ENCODE assay signal across 8 mouse cellular contexts in the genomic region with DNA sequence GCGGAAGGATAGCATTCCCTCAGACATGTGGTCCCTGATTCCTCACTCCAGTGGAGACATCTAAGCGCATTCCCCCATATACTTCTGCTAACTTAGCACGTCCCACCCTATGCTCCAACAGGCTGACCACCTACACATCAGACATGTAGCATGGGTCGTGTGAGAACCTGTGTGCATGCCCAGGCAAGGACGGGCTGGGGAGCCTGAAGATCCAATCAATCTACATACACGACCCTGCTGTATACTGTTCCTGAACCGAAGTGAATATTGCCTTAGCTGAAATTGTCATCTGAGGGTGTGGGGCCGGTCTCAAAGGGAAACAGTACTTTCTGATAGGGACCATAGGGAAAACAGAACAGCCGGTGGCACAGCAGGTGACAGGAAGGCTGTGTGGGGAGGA. TPM values are rescaled to one million over a fixed set of nuclear protein-coding genes. Genes with fewer than 3 reads are reported as not detected.
DNase-seq lines count a peak whose midpoint lies in the region; ATAC-seq and TF ChIP-seq lines count a peak whose summit lies in the region.

No protein-coding gene starts in this region.

- H3K36me3 ChIP-seq in kidney, postnatal 0 days (ENCODE audit: insufficient read depth, low read length), result peaks cover 25% of the 10 kb centered on the region
- H3K36me3 ChIP-seq in embryonic facial prominence, embryonic 11.5 days (replicated peaks; ENCODE audit: control insufficient read depth, insufficient read depth, low read depth, low read length), result peaks cover 13% of the 10 kb centered on the region
- peaks cover 40% of the 10 kb centered on the region; the same call in 1 of the 2 replicates for H3K36me3 ChIP-seq in hindbrain, postnatal 0 days (ENCODE audit: insufficient read depth, low read length)
- peaks cover 21% of the 10 kb centered on the region for H3K36me3 ChIP-seq in midbrain, embryonic 16.5 days (ENCODE audit: control insufficient read depth, insufficient read depth, low read length)

- no peaks in the 10 kb centered on the region for H3K27me3 ChIP-seq in kidney, postnatal 0 days (ENCODE audit: insufficient read depth, low read length)
- H3K27me3 ChIP-seq in embryonic facial prominence, embryonic 11.5 days (ENCODE audit: control insufficient read depth, insufficient read depth, low read length), result no peaks in the 10 kb centered on the region
- H3K27me3 ChIP-seq in hindbrain, postnatal 0 days (ENCODE audit: insufficient read depth, low read length), result no peaks in the 10 kb centered on the region
- no peaks in the 10 kb centered on the region for H3K27me3 ChIP-seq in midbrain, embryonic 16.5 days (ENCODE audit: control insufficient read depth, insufficient read depth, low read depth, low read length)

- peak overlapping the region; percentile 90 for H3K9ac ChIP-seq in kidney, postnatal 0 days (ENCODE audit: low read depth, low read length)
- H3K9ac ChIP-seq in embryonic facial prominence, embryonic 11.5 days (replicated peaks; ENCODE audit: low read length), result peak overlapping the region; percentile 87; the same call in 1 of the 2 replicates
- H3K9ac ChIP-seq in hindbrain, postnatal 0 days (replicated peaks; ENCODE audit: low read length), result peak overlapping the region; percentile 80
- peak overlapping the region; percentile 90 for H3K9ac ChIP-seq in midbrain, embryonic 16.5 days (ENCODE audit: low read depth, low read length)

- no peaks in the 10 kb centered on the region for H3K9me3 ChIP-seq in kidney, postnatal 0 days (replicated peaks; ENCODE audit: low read length)
- H3K9me3 ChIP-seq in embryonic facial prominence, embryonic 11.5 days (replicated peaks; ENCODE audit: control insufficient read depth, low read length), result no peaks in the 10 kb centered on the region
- H3K9me3 ChIP-seq in hindbrain, postnatal 0 days (ENCODE audit: low read length), result no peaks in the 10 kb centered on the region
- H3K9me3 ChIP-seq in midbrain, embryonic 16.5 days (replicated peaks; ENCODE audit: control insufficient read depth, low read length, poor library complexity, severe bottlenecking), result no peaks in the 10 kb centered on the region

- H3K4me2 ChIP-seq in kidney, postnatal 0 days (ENCODE audit: low read length), result peak overlapping the region; percentile 97
- H3K4me2 ChIP-seq in embryonic facial prominence, embryonic 11.5 days (ENCODE audit: low read depth, low read length), result peak overlapping the region; percentile 98
- H3K4me2 ChIP-seq in hindbrain, postnatal 0 days (ENCODE audit: low read depth, low read length), result peak overlapping the region; percentile 97
- peak overlapping the region; percentile 96 for H3K4me2 ChIP-seq in midbrain, embryonic 16.5 days (ENCODE audit: low read length)

- DNase-seq in kidney, postnatal 0 days (ENCODE audit: low spot score), result no peak
- no peak for DNase-seq in kidney, adult 9 months
- DNase-seq in embryonic facial prominence, embryonic 11.5 days (ENCODE audit: low spot score), result no peak
- no peak for DNase-seq in hindbrain, postnatal 0 days (ENCODE audit: low spot score)
- DNase-seq in adrenal gland, postnatal 14 days, result no peak
- DNase-seq in kidney, adult 11 months, result no peak
- no peak for DNase-seq in frontal cortex, postnatal 10 days (ENCODE audit: low spot score in 2 of 2)

- WGBS in kidney, postnatal 0 days, result 74% methylated on average over 9 of the region's 9 CpGs
- WGBS in embryonic facial prominence, embryonic 11.5 days, result 75% methylated on average over 9 of the region's 9 CpGs
- 78% methylated on average over 9 of the region's 9 CpGs for WGBS in hindbrain, postnatal 0 days
- 76% methylated on average over 9 of the region's 9 CpGs for WGBS in midbrain, embryonic 16.5 days

- ATAC-seq in kidney, postnatal 0 days (replicated peaks; ENCODE audit: low FRiP score, low read depth), result no peak
- ATAC-seq in embryonic facial prominence, embryonic 11.5 days (replicated peaks; ENCODE audit: insufficient number of reproducible peaks, low FRiP score, low TSS enrichment, low read depth), result no peak
- no peak for ATAC-seq in hindbrain, postnatal 0 days
- ATAC-seq in midbrain, embryonic 16.5 days, result no peak

- TF ChIP-seq CTCF in kidney, postnatal 0 days (IDR thresholded peaks at IDR 0.05; ENCODE audit: low read depth), result no peak
- no peak for TF ChIP-seq CTCF in hindbrain, postnatal 0 days (IDR thresholded peaks at IDR 0.05; ENCODE audit: low read depth)

- no peak overlapping the region for H3K27ac ChIP-seq in kidney, postnatal 0 days
- H3K27ac ChIP-seq in embryonic facial prominence, embryonic 11.5 days (replicated peaks; ENCODE audit: low read depth, low read length), result no peak overlapping the region
- H3K27ac ChIP-seq in hindbrain, postnatal 0 days, result no peak overlapping the region
- H3K27ac ChIP-seq in midbrain, embryonic 16.5 days (ENCODE audit: low read length), result no peak overlapping the region

- peak overlapping the region; percentile 81 for H3K4me3 ChIP-seq in kidney, postnatal 0 days (replicated peaks; ENCODE audit: low read depth, low read length)
- peak overlapping the region; percentile 74 for H3K4me3 ChIP-seq in embryonic facial prominence, embryonic 11.5 days (ENCODE audit: low read depth, low read length)
- H3K4me3 ChIP-seq in hindbrain, postnatal 0 days (ENCODE audit: low read length), result peak overlapping the region; percentile 88
- peak overlapping the region; percentile 85 for H3K4me3 ChIP-seq in midbrain, embryonic 16.5 days (ENCODE audit: low read depth, low read length)

- peaks cover 18% of the 10 kb centered on the region; the same call in 1 of the 2 replicates for H3K4me1 ChIP-seq in kidney, postnatal 0 days (replicated peaks; ENCODE audit: insufficient read depth, low read length)
- H3K4me1 ChIP-seq in embryonic facial prominence, embryonic 11.5 days (ENCODE audit: control insufficient read depth, insufficient read depth, low read length), result peaks cover 2% of the 10 kb centered on the region
- H3K4me1 ChIP-seq in hindbrain, postnatal 0 days (ENCODE audit: insufficient read depth, low read length), result peaks cover 23% of the 10 kb centered on the region
- H3K4me1 ChIP-seq in midbrain, embryonic 16.5 days (ENCODE audit: control insufficient read depth, insufficient read depth, low read length), result peaks cover 23% of the 10 kb centered on the region

RNA-seq across cellular contexts. Expression of a gene that starts 0.9 kb away (rescaled TPM):
- 0.18 TPM in 1 of 2 replicates, not detected in the other for polyA plus RNA-seq in kidney, postnatal 0 days (2015; fragmentation: Nextera tagmentation; extraction: Ambion mirVana)
- polyA plus RNA-seq in embryonic facial prominence, embryonic 11.5 days (2014; fragmentation: Nextera tagmentation; extraction: Ambion mirVana), result not detected in 2 replicates
- 0.47 and 1.9 TPM in 2 replicates for total RNA-seq in hindbrain, postnatal 0 days (2014; rRNA removed)
- not detected in 2 replicates for polyA plus RNA-seq in hindbrain, postnatal 0 days (2015; fragmentation: Nextera tagmentation; extraction: Ambion mirVana)
- polyA plus RNA-seq in midbrain, embryonic 16.5 days (2015; fragmentation: Nextera tagmentation; extraction: Ambion mirVana), result 0.39 TPM in 1 of 2 replicates, not detected in the other
- 0.89 TPM in 1 of 2 replicates, not detected in the other for total RNA-seq in adrenal gland, postnatal 14 days (2021)

RNA-seq across cellular contexts. Expression of a gene that starts 1.6 kb away (rescaled TPM):
- polyA plus RNA-seq in kidney, postnatal 0 days (2015; fragmentation: Nextera tagmentation; extraction: Ambion mirVana), result 45.0 and 53.1 TPM in 2 replicates
- 56.7 and 58.3 TPM in 2 replicates for polyA plus RNA-seq in embryonic facial prominence, embryonic 11.5 days (2014; fragmentation: Nextera tagmentation; extraction: Ambion mirVana)
- 91.8 and 117 TPM in 2 replicates for total RNA-seq in hindbrain, postnatal 0 days (2014; rRNA removed)
- 85.8 and 89.9 TPM in 2 replicates for polyA plus RNA-seq in hindbrain, postnatal 0 days (2015; fragmentation: Nextera tagmentation; extraction: Ambion mirVana)
- polyA plus RNA-seq in midbrain, embryonic 16.5 days (2015; fragmentation: Nextera tagmentation; extraction: Ambion mirVana), result 107 TPM in 2 replicates
- total RNA-seq in adrenal gland, postnatal 14 days (2021), result 44.8 and 61.1 TPM in 2 replicates

RNA-seq across cellular contexts. Expression of a gene that starts 2.2 kb away (rescaled TPM):
- polyA plus RNA-seq in kidney, postnatal 0 days (2015; fragmentation: Nextera tagmentation; extraction: Ambion mirVana), result 48.0 and 53.9 TPM in 2 replicates
- 22.9 and 31.8 TPM in 2 replicates for polyA plus RNA-seq in embryonic facial prominence, embryonic 11.5 days (2014; fragmentation: Nextera tagmentation; extraction: Ambion mirVana)
- 17.8 and 18.9 TPM in 2 replicates for total RNA-seq in hindbrain, postnatal 0 days (2014; rRNA removed)
- 47.1 and 52.6 TPM in 2 replicates for polyA plus RNA-seq in hindbrain, postnatal 0 days (2015; fragmentation: Nextera tagmentation; extraction: Ambion mirVana)
- 33.3 and 40.0 TPM in 2 replicates for polyA plus RNA-seq in midbrain, embryonic 16.5 days (2015; fragmentation: Nextera tagmentation; extraction: Ambion mirVana)
- total RNA-seq in adrenal gland, postnatal 14 days (2021), result 27.4 and 32.1 TPM in 2 replicates

RNA-seq across cellular contexts. Expression of a gene that starts 7.6 kb away (rescaled TPM):
- not detected in 2 replicates for polyA plus RNA-seq in kidney, postnatal 0 days (2015; fragmentation: Nextera tagmentation; extraction: Ambion mirVana)
- not detected in 2 replicates for polyA plus RNA-seq in embryonic facial prominence, embryonic 11.5 days (2014; fragmentation: Nextera tagmentation; extraction: Ambion mirVana)
- 0.18 and 0.42 TPM in 2 replicates for total RNA-seq in hindbrain, postnatal 0 days (2014; rRNA removed)
- 0.19 and 0.43 TPM in 2 replicates for polyA plus RNA-seq in hindbrain, postnatal 0 days (2015; fragmentation: Nextera tagmentation; extraction: Ambion mirVana)
- polyA plus RNA-seq in midbrain, embryonic 16.5 days (2015; fragmentation: Nextera tagmentation; extraction: Ambion mirVana), result not detected in 2 replicates
- total RNA-seq in adrenal gland, postnatal 14 days (2021), result not detected in 2 replicates

RNA-seq across cellular contexts. Expression of a gene that starts 9.8 kb away (rescaled TPM):
- polyA plus RNA-seq in kidney, postnatal 0 days (2015; fragmentation: Nextera tagmentation; extraction: Ambion mirVana), result not detected in 2 replicates
- not detected in 2 replicates for polyA plus RNA-seq in embryonic facial prominence, embryonic 11.5 days (2014; fragmentation: Nextera tagmentation; extraction: Ambion mirVana)
- total RNA-seq in hindbrain, postnatal 0 days (2014; rRNA removed), result not detected in 2 replicates
- 0.61 TPM in 1 of 2 replicates, not detected in the other for polyA plus RNA-seq in hindbrain, postnatal 0 days (2015; fragmentation: Nextera tagmentation; extraction: Ambion mirVana)
- not detected in 2 replicates for polyA plus RNA-seq in midbrain, embryonic 16.5 days (2015; fragmentation: Nextera tagmentation; extraction: Ambion mirVana)
- not detected in 2 replicates for total RNA-seq in adrenal gland, postnatal 14 days (2021)
